Mouse (Mus musculus): ENCODE results near the gene Gm47283.
"Not testable (repeated sequence)": the region's sequence is repeated elsewhere in the genome, so short reads cannot be mapped to it uniquely, and the experiment has no call there.

The Gm47283 gene

GRCm38 (mm10) chrY:90784438-90784837 lies at the start of gene Gm47283:
Gene Gm47283 (plus strand): TSS chrY:90784738.
- not testable (repeated sequence) for DNase-seq

DNA sequence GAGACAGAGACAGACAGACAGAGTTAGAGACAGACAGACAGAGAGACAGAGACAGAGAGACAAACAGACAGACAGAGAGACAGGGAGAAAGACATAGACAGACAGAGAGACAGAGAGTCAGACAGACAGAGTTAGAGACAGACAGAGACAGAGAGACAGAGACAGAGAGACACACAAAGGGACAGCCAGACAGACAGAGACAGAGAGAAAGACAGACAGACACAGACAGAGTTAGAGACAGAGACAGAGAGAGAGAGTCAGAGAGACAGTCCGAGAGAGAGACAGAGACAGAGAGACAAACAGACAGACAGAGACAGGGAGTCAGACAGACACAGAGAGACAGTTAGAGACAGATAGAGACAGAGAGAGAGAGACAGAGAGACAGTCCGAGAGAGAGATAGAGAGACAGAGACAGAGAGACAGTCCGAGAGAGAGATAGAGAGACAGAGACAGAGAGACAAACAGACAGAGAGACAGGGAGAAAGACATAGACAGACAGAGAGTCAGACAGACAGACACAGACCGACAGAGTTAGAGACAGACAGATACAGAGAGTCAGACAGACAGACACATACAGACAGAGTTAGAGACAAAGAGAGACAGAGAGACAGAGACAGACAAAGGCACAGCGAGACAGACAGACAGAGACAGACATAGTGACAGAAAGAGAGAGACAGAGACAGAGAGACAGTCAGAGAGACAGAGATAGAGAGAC lies 49.2 kb upstream of the Gm47283 start:
- DNase-seq, result not testable (repeated sequence)

DNA sequence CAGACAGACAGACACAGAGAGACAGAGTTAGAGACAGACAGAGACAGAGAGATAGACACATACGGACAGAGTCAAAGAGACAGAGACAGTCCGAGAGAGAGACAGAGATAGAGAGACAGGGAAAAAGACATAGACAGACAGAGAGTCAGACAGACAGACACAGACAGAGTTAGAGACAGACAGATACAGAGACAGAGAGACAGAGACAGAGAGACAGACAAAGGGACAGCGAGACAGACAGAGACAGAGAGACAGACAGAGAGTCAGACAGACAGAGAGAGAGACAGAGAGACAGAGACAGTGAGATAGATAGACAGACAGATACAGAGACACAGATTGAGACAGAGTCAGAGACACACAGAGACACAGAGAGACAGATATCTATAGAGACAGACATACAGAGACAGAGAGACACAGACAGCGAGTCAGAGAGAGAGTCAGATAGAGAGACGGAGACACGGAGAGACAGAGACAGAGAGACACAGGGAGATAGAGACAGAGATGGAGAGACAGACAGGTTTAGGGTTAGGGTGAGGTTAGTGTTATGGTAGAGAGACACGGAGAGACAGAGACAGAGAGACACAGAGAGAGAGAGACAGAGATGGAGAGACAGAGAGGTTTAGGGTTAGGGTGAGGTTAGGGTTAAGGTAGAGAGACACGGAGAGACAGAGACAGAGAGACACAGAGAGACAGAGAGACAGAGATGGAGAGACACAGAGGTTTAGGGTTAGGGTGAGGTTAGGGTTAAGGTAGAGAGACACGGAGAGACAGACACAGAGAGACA lies 48.1 kb upstream of the Gm47283 start:
- not testable (repeated sequence) for DNase-seq

DNA sequence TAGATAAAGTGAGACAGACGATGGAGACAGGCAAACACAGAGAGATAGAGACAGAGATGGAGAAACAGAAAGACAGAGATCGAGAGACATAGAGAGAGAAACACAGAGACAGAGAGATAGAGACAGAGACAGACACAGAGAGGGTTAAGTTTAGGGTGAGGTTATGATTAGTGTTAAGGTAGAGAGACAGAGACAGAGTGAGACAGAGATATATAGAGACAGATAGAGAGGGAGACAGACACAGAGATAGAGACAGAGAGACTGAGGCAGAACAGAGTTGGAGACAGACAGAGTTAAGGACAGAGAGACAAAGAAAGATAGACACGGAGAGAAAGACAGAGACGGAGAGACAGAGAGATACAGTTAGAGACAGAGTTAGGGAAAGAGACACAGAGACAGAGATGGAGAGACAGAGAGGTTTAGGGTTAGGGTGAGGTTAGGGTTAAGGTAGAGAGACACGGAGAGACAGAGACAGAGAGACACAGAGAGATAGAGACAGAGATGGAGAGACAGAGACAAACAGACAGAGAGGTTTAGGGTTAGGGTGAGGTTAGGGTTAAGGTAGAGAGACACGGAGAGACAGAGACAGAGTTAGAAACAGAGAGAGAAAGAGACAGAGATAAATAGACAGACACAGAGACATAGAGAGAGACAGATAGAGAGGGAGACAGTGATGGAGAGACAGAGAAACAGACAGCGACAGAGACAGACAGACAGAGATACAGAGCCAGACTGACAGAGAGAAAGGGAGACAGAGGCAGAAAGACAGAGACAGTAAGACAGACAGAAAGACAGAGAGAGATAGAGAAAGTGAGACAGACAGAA lies 46.7 kb upstream of the Gm47283 start:
- DNase-seq, result peak; percentile 12

DNA sequence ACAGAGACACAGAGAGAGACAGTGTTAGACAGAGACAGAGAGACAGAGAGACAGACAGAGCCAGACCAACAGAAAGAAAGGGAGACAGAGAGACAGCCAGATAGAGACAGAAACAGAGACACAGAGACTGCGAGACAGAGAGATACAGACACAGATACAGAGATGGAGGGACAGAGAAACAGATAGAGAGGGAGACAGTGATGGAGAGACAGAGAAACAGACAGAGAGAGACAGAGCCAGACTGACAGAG lies 46.2 kb upstream of the Gm47283 start:
- peak; percentile 16 for DNase-seq

DNA sequence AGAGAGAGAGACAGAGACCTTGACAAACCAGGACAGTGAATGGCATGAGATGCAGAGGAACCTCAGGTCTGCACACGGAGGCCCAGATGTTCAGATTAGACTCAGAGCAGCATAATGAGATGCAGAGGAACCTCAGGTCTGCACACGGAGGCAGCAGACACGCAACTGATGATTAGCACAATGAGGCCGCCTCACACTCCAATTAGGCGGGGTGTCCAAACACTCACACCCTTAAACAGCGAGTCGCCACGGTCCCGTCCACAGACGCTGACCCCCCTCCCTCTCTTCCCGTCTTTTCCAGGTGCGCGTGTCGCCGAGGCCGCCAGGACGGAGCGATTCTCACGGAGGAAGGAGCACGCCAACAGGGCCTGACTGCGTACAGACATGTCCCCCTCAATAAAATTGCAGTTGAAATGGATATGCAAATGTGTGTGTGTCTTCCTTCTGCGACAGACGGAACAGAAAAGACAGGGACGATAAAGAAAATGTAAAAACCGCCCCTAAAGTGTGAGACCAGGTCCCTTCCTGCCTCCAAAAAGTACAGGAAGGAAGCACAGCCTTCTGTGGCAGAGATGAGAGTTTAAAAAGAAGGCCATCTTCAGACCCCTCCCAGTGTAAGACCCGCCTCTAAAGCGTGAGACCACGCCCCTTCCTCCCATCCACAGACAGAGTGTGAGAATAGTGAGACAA lies 45.6 kb upstream of the Gm47283 start:
- DNase-seq, result peak; percentile 68

GRCm38 (mm10) chrY:90739531-90740012 lies 45.0 kb upstream of the Gm47283 start:
- DNase-seq, result peak; percentile 70

DNA sequence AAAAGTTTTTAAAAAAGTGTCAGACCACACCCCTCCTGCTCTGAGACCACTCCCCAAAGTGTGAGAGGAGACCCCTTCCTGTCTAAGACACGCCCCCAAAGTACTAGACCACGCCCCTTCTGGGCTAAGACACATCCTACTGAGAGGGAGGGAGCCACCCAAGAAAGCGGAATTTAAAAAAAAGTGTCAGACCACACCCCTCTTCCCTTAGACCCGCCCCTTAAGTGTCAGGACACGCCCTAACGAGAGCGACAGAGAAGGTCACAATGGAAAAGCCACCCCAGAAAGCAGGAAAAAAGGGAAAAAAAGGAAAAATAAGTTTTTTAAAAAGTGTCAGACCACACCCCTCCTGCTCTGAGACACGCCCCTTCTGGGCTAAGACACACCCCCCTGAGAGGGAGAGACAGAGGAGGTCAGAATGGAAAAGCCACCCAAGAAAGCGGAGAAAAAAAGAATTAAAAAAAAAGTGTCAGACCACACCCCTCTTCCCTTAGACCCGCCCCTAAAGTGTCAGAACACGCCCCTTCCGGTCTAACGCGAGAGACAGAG lies 44.5 kb upstream of the Gm47283 start:
- DNase-seq, result peak; percentile 74

- peak; percentile 68 for DNase-seq
These were observed 43.5 kb upstream of the Gm47283 start for GRCm38 (mm10) chrY:90741006-90741405.

- peak; percentile 80 for DNase-seq
These were observed 42.9 kb upstream of the Gm47283 start for GRCm38 (mm10) chrY:90741452-90742260.

DNA sequence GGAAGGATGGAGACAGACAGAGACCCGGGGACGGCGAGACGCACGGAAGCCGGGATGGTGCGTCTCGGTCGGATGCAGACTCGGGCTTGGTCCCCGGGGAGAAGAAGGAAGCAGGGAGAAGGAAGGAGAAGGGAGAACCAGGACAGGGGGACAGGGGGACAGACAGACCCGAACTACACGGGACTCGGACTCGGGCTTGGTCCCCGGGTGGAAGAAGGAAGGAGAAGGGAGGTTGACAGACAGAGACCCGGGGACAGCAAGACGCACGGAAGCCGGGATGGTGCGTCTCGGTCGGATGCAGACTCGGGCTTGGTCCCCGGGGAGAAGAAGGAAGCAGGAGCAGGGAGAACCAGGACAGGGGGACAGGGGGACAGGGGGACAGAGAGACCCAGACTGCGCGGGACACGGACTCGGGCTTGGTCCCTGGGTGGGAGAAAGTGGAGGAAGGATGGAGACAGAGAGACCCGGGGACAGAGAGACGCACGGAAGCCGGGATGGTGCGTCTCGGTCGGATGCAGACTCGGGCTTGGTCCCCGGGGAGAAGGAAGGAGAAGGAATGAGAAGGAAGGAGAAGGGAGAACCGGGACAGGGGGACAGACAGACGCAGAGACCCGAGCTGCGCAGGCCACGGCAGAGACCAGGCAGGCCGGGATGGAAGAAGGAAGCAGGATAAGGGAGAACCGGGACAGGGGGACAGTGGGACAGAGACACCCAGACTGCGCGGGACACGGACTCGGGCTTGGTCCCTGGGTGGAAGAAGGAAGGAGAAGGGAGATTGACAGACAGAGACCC lies 42.1 kb upstream of the Gm47283 start:
- DNase-seq, result peak; percentile 66

DNA sequence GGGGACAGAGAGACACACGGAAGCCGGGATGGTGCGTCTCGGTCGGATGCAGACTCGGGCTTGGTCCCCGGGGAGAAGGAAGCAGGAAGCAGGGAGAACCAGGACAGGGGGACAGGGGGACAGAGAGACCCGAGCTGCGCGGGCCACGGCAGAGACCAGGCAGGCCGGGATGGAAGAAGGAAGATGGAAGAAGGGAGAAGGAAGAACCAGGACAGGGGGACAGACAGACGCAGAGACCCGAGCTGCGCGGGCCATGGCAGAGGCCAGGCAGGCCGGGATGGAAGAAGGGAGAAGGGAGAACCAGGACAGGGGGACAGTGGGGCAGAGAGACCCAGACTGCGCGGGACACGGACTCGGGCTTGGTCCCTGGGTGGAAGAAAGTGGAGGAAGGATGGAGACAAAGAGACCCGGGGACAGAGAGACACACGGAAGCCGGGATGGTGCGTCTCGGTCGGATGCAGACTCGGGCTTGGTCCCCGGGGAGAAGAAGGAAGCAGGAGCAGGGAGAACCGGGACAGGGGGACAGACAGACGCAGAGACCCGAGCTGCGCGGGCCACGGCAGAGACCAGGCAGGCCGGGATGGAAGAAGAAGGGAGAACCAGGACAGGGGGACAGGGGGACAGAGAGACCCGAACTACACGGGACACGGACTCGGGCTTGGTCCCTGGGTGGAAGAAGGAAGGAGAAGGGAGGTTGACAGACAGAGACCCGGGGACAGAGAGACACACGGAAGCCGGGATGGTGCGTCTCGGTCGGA lies 41.3 kb upstream of the Gm47283 start:
- DNase-seq, result peak; percentile 74

GRCm38 (mm10) chrY:90743811-90744220 lies 40.7 kb upstream of the Gm47283 start:
- no peak for DNase-seq

DNA sequence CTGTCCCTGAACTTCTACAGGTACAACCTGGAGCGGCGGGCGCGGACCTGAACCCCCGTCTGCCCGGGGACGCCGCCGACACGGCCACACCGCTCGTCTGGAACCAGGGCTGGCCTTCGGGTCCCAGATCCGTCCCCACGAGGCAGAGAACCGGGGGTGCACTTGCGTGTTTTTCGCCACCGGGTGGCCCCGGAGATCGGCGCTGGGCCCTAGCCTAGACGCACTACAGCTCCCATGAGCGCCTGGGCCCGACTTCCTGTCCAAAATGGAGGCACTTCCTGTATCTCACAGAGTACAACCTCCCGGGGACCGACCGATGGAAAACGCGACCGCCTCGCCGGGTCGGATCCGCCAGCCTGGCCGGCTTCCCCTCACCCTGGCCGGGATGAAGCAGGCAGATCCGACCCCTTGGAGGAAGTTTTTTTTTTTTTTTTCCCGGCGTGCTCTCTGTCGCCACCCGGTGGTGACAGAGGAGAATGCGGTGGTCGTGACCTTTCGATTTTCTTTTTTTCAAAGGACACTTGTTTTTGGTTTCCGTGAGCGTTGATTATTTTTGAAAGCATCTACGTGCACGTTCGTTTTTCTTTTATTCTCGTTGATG lies 40.1 kb upstream of the Gm47283 start:
- peak; percentile 99 for DNase-seq

GRCm38 (mm10) chrY:90745256-90745655 lies 39.3 kb upstream of the Gm47283 start:
- DNase-seq, result peak; percentile 33

DNA sequence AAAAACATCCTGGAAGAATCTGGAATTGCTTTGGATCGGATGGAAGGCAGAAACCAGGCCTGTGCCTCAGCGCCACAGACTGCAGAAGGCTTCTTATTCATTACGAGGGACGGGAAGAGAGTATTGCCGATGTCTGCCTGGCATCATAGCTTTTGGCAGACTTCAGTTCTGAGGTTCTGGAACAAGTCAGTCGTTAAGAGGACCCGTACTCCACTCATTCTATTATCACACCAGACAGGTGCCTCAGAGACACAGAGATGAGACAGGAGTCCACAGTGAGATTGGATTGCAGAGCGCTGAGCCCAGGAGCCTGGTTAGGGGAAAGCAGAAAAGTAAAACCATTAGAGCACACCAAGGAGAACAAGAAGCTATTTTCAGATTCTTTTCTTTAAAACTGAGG lies 29.8 kb upstream of the Gm47283 start, which contains the start of gene Gm21860:
TSS of gene Gm21860 (minus strand) at position 101 of the 400 bp plus-strand sequence.
- not testable (repeated sequence) for DNase-seq

GRCm38 (mm10) chrY:90839077-90839476 lies 54.5 kb downstream of the Gm47283 start, which contains the start of gene Gm21748:
Gene Gm21748 (minus strand): TSS chrY:90839177.
- not testable (repeated sequence) for DNase-seq
